ENCODE assay signal across 36 mouse cellular contexts in genomic region chr11:96038560-96038959, GRCm38 (mm10). TPM values are rescaled to one million over a fixed set of nuclear protein-coding genes. Genes with fewer than 3 reads are reported as not detected.
DNase-seq lines count a peak whose midpoint lies in the region; ATAC-seq and TF ChIP-seq lines count a peak whose summit lies in the region.
"Had no signal": no experiment of that assay in that cellular context is flagged by ENCODE, and none has a peak within 500 bp of the region (broad histone marks: within the 10 kb centered on the region; RNA-seq: fewer than 3 reads in every experiment).

No protein-coding gene starts in this region.

- peaks cover 49% of the 10 kb centered on the region for H3K36me3 ChIP-seq in liver, embryonic 13.5 days
- peaks cover 24% of the 10 kb centered on the region for H3K36me3 ChIP-seq in liver, postnatal 0 days (replicated peaks; ENCODE audit: insufficient read depth, low read length)
- peaks cover 6 to 26% of the 10 kb centered on the region in 2 experiments for H3K36me3 ChIP-seq in MEL (ENCODE audit: control insufficient read depth in 1 of 2, insufficient read depth in 2 of 2, low read length in 2 of 2)

- H3K4me3 ChIP-seq in liver, embryonic 13.5 days (replicated peaks): no peak overlapping the region
- H3K4me3 ChIP-seq in liver, postnatal 0 days (ENCODE audit: low read depth, low read length): no peak overlapping the region
- H3K4me3 ChIP-seq in MEL (ENCODE audit: control insufficient read depth in 1 of 2, insufficient read depth in 1 of 2, low read depth in 2 of 2, low read length in 2 of 2): no peak overlapping the region
- H3K4me3 ChIP-seq: embryonic facial prominence, embryonic 10.5 days; embryonic facial prominence, embryonic 13.5 days; erythroblast, embryonic 14.5 days; forebrain, embryonic 12.5 days; forebrain, embryonic 15.5 days; heart, embryonic 12.5 days; heart, embryonic 15.5 days had no signal

- H3K27me3 ChIP-seq in liver, embryonic 13.5 days: no peaks in the 10 kb centered on the region
- H3K27me3 ChIP-seq in liver, postnatal 0 days (ENCODE audit: insufficient read depth, low read length): no peaks in the 10 kb centered on the region
- H3K27me3 ChIP-seq in MEL (ENCODE audit: control insufficient read depth in 1 of 2, insufficient read depth in 2 of 2, low read length in 2 of 2): no peaks in the 10 kb centered on the region
- H3K27me3 ChIP-seq: CH12.LX; embryonic facial prominence, embryonic 13.5 days; forebrain, embryonic 12.5 days; forebrain, embryonic 15.5 days; heart, embryonic 12.5 days; heart, embryonic 15.5 days had no signal

- DNase-seq in liver, embryonic 13.5 days: peak; percentile 12
- DNase-seq in liver, postnatal 0 days: no peak
- no peak for DNase-seq in MEL (ENCODE audit: low read depth, low spot score)
- peak; percentile 33 for DNase-seq in c-Kit-positive CD71-positive TER-119-positive erythroid progenitor cells, embryonic 14.5 days (ENCODE audit: low spot score)
- no peak for DNase-seq in thymus, postnatal 4 days
- DNase-seq in lung, postnatal 4 days: no peak
- DNase-seq: adrenal gland, adult 8-10 months; adrenal gland, postnatal 25 days; B cell, adult 2 months; cerebellum, adult 11 months; cerebellum, adult 2 months; cerebellum, adult 9-11 months; cerebellum, postnatal 25 days; embryo, embryonic 11 days; gastrocnemius, postnatal 25 days; heart, adult 18-20 months; heart, postnatal 10 days; heart, postnatal 36 days had no signal

- 12% methylated on average over 1 of the region's 1 CpGs for WGBS in liver, embryonic 13.5 days (ENCODE audit: insufficient replicate concordance)
- 48% methylated on average over 1 of the region's 1 CpGs for WGBS in liver, postnatal 0 days (ENCODE audit: insufficient replicate concordance)

- TF ChIP-seq RAD21 in MEL (IDR thresholded peaks at IDR 0.05; ENCODE audit: low read depth, low read length): no peak

- H3K79me2 ChIP-seq in MEL (ENCODE audit: control insufficient read depth, insufficient read depth, low read length, poor library complexity): peaks cover 16% of the 10 kb centered on the region

- no peak overlapping the region for H3K9ac ChIP-seq in liver, embryonic 13.5 days
- no peak overlapping the region for H3K9ac ChIP-seq in liver, postnatal 0 days (replicated peaks)
- H3K9ac ChIP-seq in MEL (ENCODE audit: control insufficient read depth, low read depth, low read length, poor library complexity, severe bottlenecking): no peak overlapping the region
- H3K9ac ChIP-seq: embryonic facial prominence, embryonic 13.5 days; forebrain, embryonic 12.5 days; forebrain, embryonic 15.5 days; heart, embryonic 12.5 days; heart, embryonic 15.5 days; hindbrain, embryonic 14.5 days had no signal

- ATAC-seq in liver, embryonic 13.5 days (ENCODE audit: low read depth): no peak
- no peak for ATAC-seq in liver, postnatal 0 days
- ATAC-seq in megakaryocyte-erythroid progenitor cell, adult 5-6 weeks (replicated peaks; ENCODE audit: low FRiP score, low TSS enrichment, poor library complexity, severe bottlenecking): peak; percentile 68
- ATAC-seq: activated CD4-positive, CD25-positive, alpha-beta regulatory T cell, adult 4 months; forebrain, embryonic 15.5 days; hindbrain, postnatal 0 days had no signal

- peaks cover 47% of the 10 kb centered on the region for H3K4me1 ChIP-seq in liver, embryonic 13.5 days (replicated peaks)
- peaks cover 12% of the 10 kb centered on the region for H3K4me1 ChIP-seq in liver, postnatal 0 days (ENCODE audit: insufficient read depth)
- H3K4me1 ChIP-seq in MEL (ENCODE audit: control insufficient read depth in 1 of 2, insufficient read depth in 2 of 2, low read length in 2 of 2): peaks cover 9 to 29% of the 10 kb centered on the region in 2 experiments

- no peak overlapping the region for H3K4me2 ChIP-seq in liver, embryonic 13.5 days
- H3K4me2 ChIP-seq in liver, postnatal 0 days (ENCODE audit: low read depth, low read length): no peak overlapping the region
- H3K4me2 ChIP-seq: embryonic facial prominence, embryonic 13.5 days; forebrain, embryonic 12.5 days; forebrain, embryonic 15.5 days; heart, embryonic 12.5 days; heart, embryonic 15.5 days; hindbrain, embryonic 14.5 days had no signal

- no peak for TF ChIP-seq POLR2A in MEL (IDR thresholded peaks at IDR 0.05; ENCODE audit: control insufficient read depth in 1 of 2, insufficient read depth in 1 of 2, low read depth in 1 of 2, low read length in 2 of 2, poor library complexity in 1 of 2)

- no peaks in the 10 kb centered on the region for H3K9me3 ChIP-seq in liver, embryonic 13.5 days (replicated peaks)
- H3K9me3 ChIP-seq in liver, postnatal 0 days (ENCODE audit: low read length): no peaks in the 10 kb centered on the region
- H3K9me3 ChIP-seq in MEL (replicated peaks; ENCODE audit: insufficient read depth, low read length): no peaks in the 10 kb centered on the region
- H3K9me3 ChIP-seq: embryonic facial prominence, embryonic 10.5 days; embryonic facial prominence, embryonic 13.5 days; forebrain, embryonic 12.5 days; forebrain, embryonic 15.5 days; G1E; heart, embryonic 12.5 days; heart, embryonic 15.5 days had no signal

- TF ChIP-seq CTCF in liver, postnatal 0 days (IDR thresholded peaks at IDR 0.05; ENCODE audit: low read depth): no peak
- TF ChIP-seq CTCF in MEL (IDR thresholded peaks at IDR 0.05 in 2 of 3, conservative IDR thresholded peaks at IDR 0.05 in 1 of 3; ENCODE audit: control insufficient read depth in 1 of 3, insufficient read depth in 1 of 3, low read depth in 2 of 3, low read length in 3 of 3, poor library complexity in 1 of 3, severe bottlenecking in 1 of 3): no peak

- TF ChIP-seq EP300 in liver, postnatal 0 days (IDR thresholded peaks at IDR 0.05; ENCODE audit: low read depth): no peak
- TF ChIP-seq EP300 in MEL (IDR thresholded peaks at IDR 0.05; ENCODE audit: low read depth in 1 of 2, low read length in 2 of 2): peak; percentile 18 to 51; a peak in 3 of 4 replicates

- H3K27ac ChIP-seq in liver, embryonic 13.5 days: peak overlapping the region; percentile 43; the same call in 1 of the 2 replicates
- no peak overlapping the region for H3K27ac ChIP-seq in liver, postnatal 0 days (ENCODE audit: low read depth)
- H3K27ac ChIP-seq in MEL (ENCODE audit: control insufficient read depth, low read depth, low read length): no peak overlapping the region
- H3K27ac ChIP-seq: embryonic facial prominence, embryonic 10.5 days; embryonic facial prominence, embryonic 13.5 days; forebrain, embryonic 12.5 days; forebrain, embryonic 15.5 days; heart, embryonic 15.5 days; hindbrain, embryonic 14.5 days; hindbrain, postnatal 0 days had no signal

TF ChIP-seq in MEL, 35 proteins besides CTCF, POLR2A, EP300 and RAD21 (continues in another document):
- TF ChIP-seq TBP (IDR thresholded peaks at IDR 0.05; ENCODE audit: low read depth, low read length) (no peak), USF2 (IDR thresholded peaks at IDR 0.05; ENCODE audit: borderline replicate concordance in 1 of 2, insufficient read depth in 1 of 2, low read depth in 1 of 2, low read length in 2 of 2) (no peak)

RNA-seq across cellular contexts. Expression of gene Snf8, which starts 3.9 kb away (rescaled TPM):
- polyA plus RNA-seq in liver, embryonic 13.5 days (2015; fragmentation: Nextera tagmentation; extraction: Ambion mirVana): 87.0 and 88.9 TPM in 2 replicates
- polyA plus RNA-seq in liver, postnatal 0 days (2015; fragmentation: Nextera tagmentation; extraction: Ambion mirVana): 46.9 and 47.5 TPM in 2 replicates
- 135 and 137 TPM in 2 replicates for total RNA-seq in MEL (2012; rRNA removed)
- 100 to 1,000 TPM in 1 of 2 experiments, not detected in 1; 183 TPM for polyA plus RNA-seq in MEL (2012; ENCODE audit: insufficient read depth in 1 of 2, insufficient read length in 2 of 2, low read depth in 1 of 2, low replicate concordance in 2 of 2, missing spikeins in 1 of 2)
- 94.1 and 96.1 TPM in 2 replicates for total RNA-seq in megakaryocyte-erythroid progenitor cell, adult 5-6 weeks (2014; fragmentation: Nextera tagmentation)
- 37.3 and 54.3 TPM in 2 replicates for total RNA-seq in megakaryocyte-erythroid progenitor cell, adult 5-6 weeks (2017)

RNA-seq across cellular contexts. Expression of gene Gip, which starts 14.2 kb away (rescaled TPM):
- not detected in 2 replicates for polyA plus RNA-seq in liver, embryonic 13.5 days (2015; fragmentation: Nextera tagmentation; extraction: Ambion mirVana)
- not detected in 2 replicates for polyA plus RNA-seq in liver, postnatal 0 days (2015; fragmentation: Nextera tagmentation; extraction: Ambion mirVana)
- total RNA-seq in MEL (2012; rRNA removed): 3.8 and 5.0 TPM in 2 replicates
- polyA plus RNA-seq in MEL (2012; ENCODE audit: insufficient read depth in 1 of 2, insufficient read length in 2 of 2, low read depth in 1 of 2, low replicate concordance in 2 of 2, missing spikeins in 1 of 2): 1 to 10 TPM in 1 of 2 experiments, not detected in 1; 7.0 TPM
- not detected in 2 replicates for total RNA-seq in megakaryocyte-erythroid progenitor cell, adult 5-6 weeks (2014; fragmentation: Nextera tagmentation)
- total RNA-seq in megakaryocyte-erythroid progenitor cell, adult 5-6 weeks (2017): not detected in 2 replicates
- total RNA-seq: adrenal gland, adult 8-10 months; adrenal gland, postnatal 25 days; CH12.LX; common myeloid progenitor, adult 5-6 weeks; G1E; gastrocnemius, adult 8-10 months; gastrocnemius, postnatal 25 days; heart, adult 18-20 months; heart, postnatal 10 days; heart, postnatal 36 days; hindbrain, postnatal 0 days had no signal
- polyA plus RNA-seq: activated CD4-positive, CD25-positive, alpha-beta regulatory T cell, adult 4 months; brain, embryonic 14.5 days; cerebellum, adult 2 months; embryonic facial prominence, embryonic 10.5 days; embryonic facial prominence, embryonic 13.5 days; erythroblast, embryonic 14.5 days; forebrain, embryonic 12.5 days; forebrain, embryonic 15.5 days; G1E; gonadal fat pad, adult 2 months; heart, embryonic 12.5 days; heart, embryonic 15.5 days; hindbrain, embryonic 11.5 days; hindbrain, embryonic 14.5 days; hindbrain, postnatal 0 days had no signal

RNA-seq across cellular contexts. Expression of gene Ube2z, which starts 26.6 kb away (rescaled TPM):
- 13.7 and 15.2 TPM in 2 replicates for polyA plus RNA-seq in liver, embryonic 13.5 days (2015; fragmentation: Nextera tagmentation; extraction: Ambion mirVana)
- 11.5 and 12.3 TPM in 2 replicates for polyA plus RNA-seq in liver, postnatal 0 days (2015; fragmentation: Nextera tagmentation; extraction: Ambion mirVana)
- 55.3 and 56.8 TPM in 2 replicates for total RNA-seq in MEL (2012; rRNA removed)
- 10 to 100 TPM in 1 of 2 experiments, not detected in 1; 58.5 TPM for polyA plus RNA-seq in MEL (2012; ENCODE audit: insufficient read depth in 1 of 2, insufficient read length in 2 of 2, low read depth in 1 of 2, low replicate concordance in 2 of 2, missing spikeins in 1 of 2)
- 25.4 and 27.5 TPM in 2 replicates for total RNA-seq in megakaryocyte-erythroid progenitor cell, adult 5-6 weeks (2014; fragmentation: Nextera tagmentation)
- total RNA-seq in megakaryocyte-erythroid progenitor cell, adult 5-6 weeks (2017): 14.6 and 19.4 TPM in 2 replicates

RNA-seq across cellular contexts. Expression of gene Igf2bp1, which starts 32.8 kb away (rescaled TPM):
- 20.8 and 23.9 TPM in 2 replicates for polyA plus RNA-seq in liver, embryonic 13.5 days (2015; fragmentation: Nextera tagmentation; extraction: Ambion mirVana)
- polyA plus RNA-seq in liver, postnatal 0 days (2015; fragmentation: Nextera tagmentation; extraction: Ambion mirVana): 1.6 and 2.8 TPM in 2 replicates
- 0.03 and 0.15 TPM in 2 replicates for total RNA-seq in MEL (2012; rRNA removed)
- polyA plus RNA-seq in MEL (2012; ENCODE audit: insufficient read depth in 1 of 2, insufficient read length in 2 of 2, low read depth in 1 of 2, low replicate concordance in 2 of 2, missing spikeins in 1 of 2): not detected
- 0.02 TPM in 1 of 2 replicates, not detected in the other for total RNA-seq in megakaryocyte-erythroid progenitor cell, adult 5-6 weeks (2014; fragmentation: Nextera tagmentation)
- not detected in 2 replicates for total RNA-seq in megakaryocyte-erythroid progenitor cell, adult 5-6 weeks (2017)
- total RNA-seq: common myeloid progenitor, adult 5-6 weeks; gastrocnemius, adult 8-10 months; gastrocnemius, postnatal 25 days had no signal
- polyA plus RNA-seq: cerebellum, adult 2 months had no signal

RNA-seq across cellular contexts. Expression of gene Atp5g1, which starts 36.9 kb away (rescaled TPM):
- polyA plus RNA-seq in liver, embryonic 13.5 days (2015; fragmentation: Nextera tagmentation; extraction: Ambion mirVana): 578 and 628 TPM in 2 replicates
- 781 and 849 TPM in 2 replicates for polyA plus RNA-seq in liver, postnatal 0 days (2015; fragmentation: Nextera tagmentation; extraction: Ambion mirVana)
- 1,306 and 1,519 TPM in 2 replicates for total RNA-seq in MEL (2012; rRNA removed)
- 1,000 to 10,000 TPM in 1 of 2 experiments, not detected in 1; 1,694 TPM for polyA plus RNA-seq in MEL (2012; ENCODE audit: insufficient read depth in 1 of 2, insufficient read length in 2 of 2, low read depth in 1 of 2, low replicate concordance in 2 of 2, missing spikeins in 1 of 2)
- 878 and 1,130 TPM in 2 replicates for total RNA-seq in megakaryocyte-erythroid progenitor cell, adult 5-6 weeks (2014; fragmentation: Nextera tagmentation)
- 87.7 and 137 TPM in 2 replicates for total RNA-seq in megakaryocyte-erythroid progenitor cell, adult 5-6 weeks (2017)

Comparison
In these comparisons a context has a peak if more than half of its experiments do, and no peak if none do; other contexts are left out.
1. DNase-seq: peak in liver, embryonic 13.5 days (single experiment) and c-Kit-positive CD71-positive TER-119-positive erythroid progenitor cells, embryonic 14.5 days (single experiment); none in liver, postnatal 0 days (single experiment), MEL (single experiment), thymus, postnatal 4 days (single experiment) and lung, postnatal 4 days (0 of 2).